Mouse (Mus musculus): ENCODE measurements around the gene Ncs1.

The Ncs1 gene

GRCm38 (mm10) chr2:31245491-31246141 is at the start of gene Ncs1:
Gene Ncs1, plus strand, starts transcription at chr2:31245823.
- peak; percentile 59 for DNase-seq (ENCODE audit: low read depth, low spot score)

GRCm38 (mm10) chr2:31198621-31199020 is 47.0 kb upstream of the Ncs1 start:
- DNase-seq (ENCODE audit: low read depth, low spot score) = no peak

- DNase-seq (ENCODE audit: low read depth, low spot score) = no peak
Observed at GRCm38 (mm10) chr2:31200051-31200450, 45.6 kb upstream of the Ncs1 start.

GRCm38 (mm10) chr2:31201851-31202250 is 43.8 kb upstream of the Ncs1 start:
- DNase-seq (ENCODE audit: low read depth, low spot score) = no peak

GRCm38 (mm10) chr2:31202357-31202756 is 43.3 kb upstream of the Ncs1 start:
- DNase-seq (ENCODE audit: low read depth, low spot score) = no peak

GRCm38 (mm10) chr2:31202956-31203355 is 42.7 kb upstream of the Ncs1 start:
- no peak for DNase-seq (ENCODE audit: low read depth, low spot score)

- DNase-seq (ENCODE audit: low read depth, low spot score) = no peak
Observed at GRCm38 (mm10) chr2:31204677-31205076, 40.9 kb upstream of the Ncs1 start.

GRCm38 (mm10) chr2:31206211-31206610 is 39.4 kb upstream of the Ncs1 start:
- DNase-seq (ENCODE audit: low read depth, low spot score) = no peak

- DNase-seq (ENCODE audit: low read depth, low spot score) = no peak
Observed at GRCm38 (mm10) chr2:31206882-31207281, 38.7 kb upstream of the Ncs1 start.

GRCm38 (mm10) chr2:31208544-31209142 is 37.0 kb upstream of the Ncs1 start:
- no peak for DNase-seq (ENCODE audit: low read depth, low spot score)

GRCm38 (mm10) chr2:31209525-31209924 is 36.1 kb upstream of the Ncs1 start:
- no peak for DNase-seq (ENCODE audit: low read depth, low spot score)

- no peak for DNase-seq (ENCODE audit: low read depth, low spot score)
Observed at GRCm38 (mm10) chr2:31210144-31210847, 35.3 kb upstream of the Ncs1 start.

GRCm38 (mm10) chr2:31211204-31211603 is 34.4 kb upstream of the Ncs1 start:
- DNase-seq (ENCODE audit: low read depth, low spot score) = no peak

- DNase-seq (ENCODE audit: low read depth, low spot score) = no peak
Observed at GRCm38 (mm10) chr2:31214211-31214796, 31.3 kb upstream of the Ncs1 start.

- DNase-seq (ENCODE audit: low read depth, low spot score) = no peak
Observed at GRCm38 (mm10) chr2:31218611-31219010, 27.0 kb upstream of the Ncs1 start.

GRCm38 (mm10) chr2:31219470-31219869 is 26.2 kb upstream of the Ncs1 start:
- DNase-seq (ENCODE audit: low read depth, low spot score) = no peak

- no peak for DNase-seq (ENCODE audit: low read depth, low spot score)
Observed at GRCm38 (mm10) chr2:31220844-31221243, 24.8 kb upstream of the Ncs1 start.

- no peak for DNase-seq (ENCODE audit: low read depth, low spot score)
Observed at GRCm38 (mm10) chr2:31221582-31221981, 24.0 kb upstream of the Ncs1 start.

- DNase-seq (ENCODE audit: low read depth, low spot score) = peak; percentile 12
Observed at GRCm38 (mm10) chr2:31228768-31229311, 16.8 kb upstream of the Ncs1 start.

GRCm38 (mm10) chr2:31239203-31239696 is 6.4 kb upstream of the Ncs1 start:
- peak; percentile 64 for DNase-seq (ENCODE audit: low read depth, low spot score)

GRCm38 (mm10) chr2:31239833-31240232 is 5.8 kb upstream of the Ncs1 start:
- no peak for DNase-seq (ENCODE audit: low read depth, low spot score)

- no peak for DNase-seq (ENCODE audit: low read depth, low spot score)
Observed at GRCm38 (mm10) chr2:31241639-31242038, 4.0 kb upstream of the Ncs1 start.

All from CD4-positive helper T cell, adult 2 months (primary cell).